Mouse (Mus musculus) R1 (cell line): ENCODE results near the gene Dnajc7.
"Not testable (repeated sequence)": the region's sequence is repeated elsewhere in the genome, so short reads cannot be mapped to it uniquely, and the experiment has no call there.

Source experiments
- DNase-seq: peaks from one replicate; pipeline ENCODE4 v3.0.0-alpha.2; 2018; ENCODE audit warnings: low read depth, low spot score

The Dnajc7 gene

GRCm38 (mm10) chr11:100616836-100617235, 3.1 kb downstream of the Dnajc7 start:
- peak; percentile 90 for DNase-seq

GRCm38 (mm10) chr11:100616332-100616731, 3.6 kb downstream of the Dnajc7 start:
- peak; percentile 95 for DNase-seq

GRCm38 (mm10) chr11:100613241-100613640, 6.7 kb downstream of the Dnajc7 start:
- peak; percentile 89 for DNase-seq

GRCm38 (mm10) chr11:100611627-100612026, 8.3 kb downstream of the Dnajc7 start:
- peak; percentile 39 for DNase-seq

- DNase-seq: no peak
These were observed 9.8 kb downstream of the Dnajc7 start for GRCm38 (mm10) chr11:100609997-100610680.

GRCm38 (mm10) chr11:100609355-100609996, 10.5 kb downstream of the Dnajc7 start:
- DNase-seq: no peak

- no peak for DNase-seq
These were observed 11.2 kb downstream of the Dnajc7 start for GRCm38 (mm10) chr11:100608796-100609195.

GRCm38 (mm10) chr11:100607121-100607520, 12.8 kb downstream of the Dnajc7 start:
- no peak for DNase-seq

GRCm38 (mm10) chr11:100605451-100605850, 14.5 kb downstream of the Dnajc7 start:
- DNase-seq: no peak

- peak; percentile 60 for DNase-seq
These were observed 15.5 kb downstream of the Dnajc7 start for GRCm38 (mm10) chr11:100604321-100605005.

GRCm38 (mm10) chr11:100603813-100604212, 16.2 kb downstream of the Dnajc7 start:
- DNase-seq: no peak

- no peak for DNase-seq
These were observed 16.8 kb downstream of the Dnajc7 start for GRCm38 (mm10) chr11:100603155-100603554.

GRCm38 (mm10) chr11:100601372-100601771, 18.6 kb downstream of the Dnajc7 start:
- no peak for DNase-seq

GRCm38 (mm10) chr11:100598074-100598473, 21.9 kb downstream of the Dnajc7 start:
- DNase-seq: no peak

GRCm38 (mm10) chr11:100595533-100595932, 24.4 kb downstream of the Dnajc7 start:
- DNase-seq: no peak

GRCm38 (mm10) chr11:100594608-100595007, 25.4 kb downstream of the Dnajc7 start:
- DNase-seq: no peak

GRCm38 (mm10) chr11:100592346-100593046, 27.5 kb downstream of the Dnajc7 start:
- no peak for DNase-seq

- DNase-seq: no peak
These were observed 31.5 kb downstream of the Dnajc7 start for GRCm38 (mm10) chr11:100588462-100588861.

- no peak for DNase-seq
These were observed 34.8 kb downstream of the Dnajc7 start for GRCm38 (mm10) chr11:100585148-100585547.

GRCm38 (mm10) chr11:100584561-100584961, 35.4 kb downstream of the Dnajc7 start:
- peak; percentile 53 for DNase-seq

- DNase-seq: no peak
These were observed 37.1 kb downstream of the Dnajc7 start for GRCm38 (mm10) chr11:100582836-100583235.

- DNase-seq: not testable (repeated sequence)
These were observed 37.6 kb downstream of the Dnajc7 start for GRCm38 (mm10) chr11:100582413-100582812.
